Mouse (Mus musculus) liver (tissue): ENCODE data around the gene Ckm.

ENCODE experiments used
- DNase-seq: peaks from one replicate; pipeline ENCODE4 v3.0.0-alpha.2; 2020; ENCODE audit warnings: mixed read lengths

The Ckm gene

DNA sequence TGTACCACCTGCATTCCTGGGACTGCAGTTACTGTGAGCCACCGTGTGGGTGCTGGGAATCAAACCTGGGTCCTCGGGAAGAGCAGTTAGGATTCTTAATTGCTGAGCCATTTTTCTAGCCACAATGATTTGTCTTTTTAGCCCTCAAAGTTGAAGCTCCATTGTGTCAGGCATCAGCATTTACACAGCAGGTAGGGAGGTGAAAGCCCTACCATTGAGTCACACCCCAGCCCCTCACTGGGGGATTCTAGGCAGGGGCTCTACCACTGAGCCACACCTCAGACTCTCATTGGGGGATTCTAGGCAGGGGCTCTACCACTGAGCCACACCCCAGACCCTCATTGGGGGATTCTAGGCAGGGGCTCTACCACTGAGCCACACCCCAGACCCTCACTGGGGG lies 31.7 kb downstream of the Ckm start:
- no peak for DNase-seq

DNA sequence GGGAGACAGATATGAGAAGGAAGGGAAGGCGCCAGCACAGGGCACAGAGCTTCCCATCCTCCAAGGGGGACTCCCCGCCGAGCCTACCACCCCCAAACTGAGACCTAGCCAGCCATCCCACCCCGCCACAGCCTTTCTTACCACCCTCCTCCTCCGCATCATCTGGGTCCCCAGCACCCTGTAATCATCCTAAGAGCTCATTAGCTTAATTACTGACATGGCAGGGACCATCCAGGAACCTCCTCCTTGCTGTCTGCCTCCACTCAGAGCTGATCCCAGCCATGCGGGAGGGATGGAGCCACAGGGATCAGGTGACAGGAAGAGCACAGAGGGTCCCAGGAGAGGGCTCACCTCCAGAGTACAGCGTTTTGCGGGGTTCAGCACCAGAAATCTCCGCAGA lies 32.5 kb downstream of the Ckm start:
- DNase-seq: no peak

DNA sequence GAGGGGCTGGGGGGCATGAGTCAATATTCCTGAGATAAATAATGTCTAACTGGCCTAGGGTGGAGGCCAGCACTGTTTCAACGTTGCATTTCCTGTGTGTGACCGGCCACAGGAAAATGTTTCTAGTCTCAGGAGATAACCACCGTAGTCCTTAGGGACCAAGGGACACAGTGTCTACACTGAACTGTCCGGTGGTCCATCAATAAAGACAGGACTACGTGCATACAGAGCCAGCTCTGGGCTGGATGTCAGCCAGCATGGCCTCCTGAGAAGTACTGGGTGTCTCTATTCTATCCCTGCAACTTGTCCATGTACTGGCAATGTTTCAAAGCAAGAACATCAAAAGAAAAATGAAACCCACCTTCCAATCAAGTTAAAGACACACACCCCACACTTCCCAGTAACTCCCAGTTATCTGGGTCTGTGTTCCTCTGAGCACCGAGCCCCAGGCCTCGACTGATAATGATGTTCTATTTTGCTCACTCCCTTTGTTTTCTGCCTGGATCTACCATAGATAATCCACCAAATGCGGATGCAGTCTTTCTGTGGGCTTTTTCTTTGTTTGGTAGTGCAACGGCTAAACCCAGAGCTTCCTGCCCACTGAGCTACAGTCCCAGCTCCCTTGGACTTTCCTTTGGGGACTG lies 37.0 kb downstream of the Ckm start:
- no peak for DNase-seq

DNA sequence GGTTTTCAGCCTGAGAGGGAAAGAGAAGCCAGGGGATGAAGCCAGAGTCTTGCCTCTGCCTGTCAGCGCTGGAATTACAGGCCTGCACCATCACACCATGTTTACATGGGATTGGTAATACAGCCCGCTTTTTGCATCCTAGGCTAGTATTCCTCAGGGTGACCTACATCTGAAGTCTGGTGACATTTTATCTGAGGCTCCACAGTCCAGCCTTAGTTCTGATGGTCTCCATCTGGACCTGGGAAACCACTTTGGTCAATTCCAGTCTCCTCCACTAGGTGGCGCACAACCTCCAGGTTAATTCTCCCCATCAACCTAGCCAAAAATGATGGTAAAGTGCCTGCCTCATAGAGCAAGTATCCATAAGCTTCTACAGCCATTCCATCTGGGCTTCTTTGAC lies 38.8 kb downstream of the Ckm start:
- DNase-seq: peak; percentile 75

DNA sequence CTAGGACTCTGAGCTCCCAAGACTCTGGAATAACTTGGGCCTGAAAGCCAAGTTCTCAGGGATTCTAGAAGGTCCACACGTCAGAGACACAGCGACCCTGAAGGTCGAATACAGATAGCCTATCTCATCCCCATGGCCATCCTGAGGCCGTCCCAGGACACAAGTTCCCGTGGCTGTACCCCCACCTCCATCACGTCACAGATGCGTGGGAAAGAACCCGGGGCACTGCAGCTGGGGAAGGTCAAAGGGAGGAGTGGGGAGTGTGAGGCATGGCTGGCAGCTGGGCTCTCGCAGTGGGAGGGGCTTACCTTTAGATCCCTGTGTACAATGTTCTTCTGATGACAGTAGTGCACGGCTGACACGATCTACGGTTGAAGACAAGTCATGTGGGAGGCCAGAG lies 40.2 kb downstream of the Ckm start:
- no peak for DNase-seq

DNA sequence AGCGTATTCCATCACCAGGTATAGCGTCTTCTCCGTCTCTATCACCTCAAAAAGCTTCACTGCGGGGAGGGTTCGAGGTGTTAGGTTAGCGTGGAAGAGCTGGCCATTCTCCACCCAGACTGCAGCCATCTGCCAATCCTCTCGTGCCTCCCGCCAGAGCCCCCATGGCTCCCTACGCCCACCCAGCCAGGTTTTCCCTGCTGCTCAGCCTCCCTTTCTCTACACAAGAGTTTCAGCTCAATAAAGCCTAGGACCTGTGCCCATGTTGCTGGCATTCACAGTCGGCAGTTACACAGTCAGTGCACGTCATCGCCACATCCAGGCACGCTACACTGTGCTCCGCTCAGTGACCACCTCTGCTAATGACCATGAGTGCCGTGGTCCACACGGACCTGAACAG lies 43.1 kb downstream of the Ckm start:
- no peak for DNase-seq

DNA sequence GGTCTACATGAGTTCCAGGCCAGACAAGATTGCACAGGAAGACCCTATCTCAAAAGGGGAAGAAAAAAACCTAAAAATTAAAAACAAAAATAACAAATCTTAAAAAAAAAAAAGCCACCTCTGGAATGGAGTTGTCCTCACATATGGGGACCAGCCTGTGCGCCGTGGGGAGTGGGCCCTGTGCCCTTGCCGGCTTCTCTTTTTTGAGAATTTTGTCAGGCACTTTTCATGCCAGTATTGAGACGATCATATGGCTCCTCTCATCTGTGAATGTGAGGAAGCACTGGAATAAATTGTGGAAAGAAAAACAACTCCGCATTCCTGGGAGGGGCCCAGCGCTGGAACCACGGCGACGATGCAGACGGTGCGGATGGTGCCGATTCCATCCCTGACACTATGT lies 44.6 kb downstream of the Ckm start:
- no peak for DNase-seq

DNA sequence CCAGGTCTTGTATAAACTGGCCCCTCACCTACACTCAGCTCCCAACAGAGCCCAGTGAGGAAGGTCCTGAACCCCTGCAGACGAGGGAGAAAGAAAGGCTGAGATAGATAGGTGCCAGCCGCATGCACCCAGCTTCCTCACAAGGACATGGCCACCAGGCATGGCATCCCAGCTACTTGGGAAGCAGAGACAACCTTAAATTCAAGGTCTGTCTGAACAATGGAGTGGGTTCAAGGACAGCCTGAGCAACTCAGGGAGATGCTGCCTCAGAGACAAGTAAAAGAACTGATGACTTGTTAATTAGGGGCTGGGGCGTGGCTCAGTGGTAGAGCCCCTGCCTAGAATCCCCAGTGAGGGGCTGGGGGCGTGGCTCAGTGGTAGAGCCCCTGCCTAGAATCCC lies 50.6 kb downstream of the Ckm start:
- DNase-seq: no peak

DNA sequence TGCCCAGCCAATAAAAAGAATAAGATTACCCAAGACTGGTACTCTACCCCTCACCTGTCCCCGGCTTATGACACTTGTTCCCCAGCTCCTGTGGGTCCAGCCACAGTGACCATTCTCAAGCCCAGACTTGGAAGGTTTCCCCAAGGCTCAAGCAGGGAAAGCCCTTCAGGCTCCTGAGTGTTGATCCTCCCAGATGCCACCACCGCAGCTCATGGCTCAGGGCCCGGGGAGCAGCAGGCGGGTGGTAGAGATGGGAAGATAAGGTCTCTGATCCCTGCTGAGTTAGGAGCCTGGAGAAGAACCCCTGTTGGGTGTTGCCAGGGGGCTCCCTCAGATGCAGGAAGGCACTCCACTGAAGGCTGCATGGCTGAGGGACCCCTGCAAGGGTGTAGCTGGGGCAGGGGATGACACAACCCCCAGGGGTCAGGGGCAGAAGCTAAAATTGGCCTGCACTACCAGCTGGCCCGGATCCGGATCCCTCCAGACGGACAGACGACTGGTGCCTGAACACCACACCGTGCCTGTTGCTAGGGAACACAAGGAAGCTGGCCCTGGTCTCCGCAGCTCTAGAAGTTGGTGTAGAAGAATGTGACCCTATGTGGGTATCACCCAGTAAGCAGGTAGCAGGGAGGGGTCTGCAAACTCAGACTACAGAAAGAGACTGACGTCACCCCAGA lies 51.4 kb downstream of the Ckm start:
- no peak for DNase-seq

DNA sequence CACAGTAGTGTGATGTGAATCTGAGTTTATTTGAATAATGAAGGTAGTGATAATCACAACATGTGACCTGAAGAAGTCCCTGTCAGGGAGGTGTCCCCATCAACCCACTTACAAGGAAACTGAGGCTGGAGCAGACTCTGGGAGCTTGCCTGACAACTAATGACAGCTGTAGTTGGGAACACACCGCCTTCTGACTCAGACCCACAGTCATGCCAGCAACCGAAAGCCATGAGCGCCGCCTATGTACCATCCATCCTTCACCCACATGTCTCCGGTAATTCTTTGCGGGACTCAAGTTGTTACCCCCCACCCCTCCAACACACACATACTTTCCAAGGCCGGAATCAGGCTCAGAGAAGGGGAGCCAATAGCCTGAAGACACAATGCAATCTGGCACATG lies 52.1 kb downstream of the Ckm start:
- no peak for DNase-seq

DNA sequence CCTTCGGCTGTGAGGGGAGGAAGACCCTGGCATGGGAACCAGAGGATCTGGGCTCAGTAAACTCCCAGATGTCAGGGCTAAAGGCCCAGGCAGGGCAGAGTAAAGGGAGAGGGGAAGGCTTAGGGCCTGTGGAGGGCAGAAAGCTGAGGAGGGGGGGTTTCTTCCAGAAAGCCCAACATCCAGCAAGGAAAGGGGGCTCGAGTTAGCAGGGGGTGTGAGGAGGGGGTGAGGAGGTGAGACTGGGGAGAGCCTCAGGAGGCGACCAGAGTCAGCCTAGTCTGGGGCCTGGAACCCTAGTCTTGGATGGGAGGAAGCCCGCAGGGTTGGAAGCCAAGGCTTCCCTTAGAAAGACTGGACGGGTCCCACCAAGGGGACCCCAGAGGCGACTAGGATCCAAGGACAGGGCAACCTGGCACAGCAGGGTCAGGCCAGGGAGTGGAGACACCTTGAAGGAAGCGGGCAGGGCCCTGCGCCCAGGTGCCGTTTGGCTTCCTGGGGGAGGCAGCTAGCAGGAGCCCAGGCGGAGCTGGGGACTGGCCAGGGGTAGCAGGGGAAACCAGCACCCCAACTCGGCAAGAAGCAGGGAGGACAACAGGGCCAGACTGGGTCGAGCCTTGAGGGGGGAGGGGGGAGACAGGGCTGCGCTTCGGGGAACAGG lies 53.0 kb downstream of the Ckm start:
- DNase-seq: no peak

DNA sequence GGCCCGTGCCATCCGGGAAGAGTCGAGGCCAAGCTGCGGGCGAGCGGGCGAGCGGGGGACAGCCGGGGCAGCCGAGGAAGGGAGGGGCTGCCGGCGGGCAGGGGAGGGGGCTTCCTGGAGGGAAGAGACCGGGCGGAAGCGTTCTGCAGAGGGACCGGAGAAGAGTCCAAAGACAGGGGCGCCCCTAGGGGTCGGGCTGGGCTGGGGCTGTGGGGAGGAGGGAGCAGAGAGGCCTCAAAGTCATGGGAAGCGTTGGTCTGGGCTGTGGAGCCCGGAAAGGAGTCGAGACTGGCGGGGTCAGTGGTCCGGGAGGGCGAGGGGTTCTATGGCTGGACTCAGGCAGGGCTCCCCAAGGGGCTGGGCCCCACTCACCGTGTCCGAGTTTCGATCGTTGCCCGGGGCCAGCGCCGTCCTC lies 53.5 kb downstream of the Ckm start:
- peak; percentile 63 for DNase-seq

DNA sequence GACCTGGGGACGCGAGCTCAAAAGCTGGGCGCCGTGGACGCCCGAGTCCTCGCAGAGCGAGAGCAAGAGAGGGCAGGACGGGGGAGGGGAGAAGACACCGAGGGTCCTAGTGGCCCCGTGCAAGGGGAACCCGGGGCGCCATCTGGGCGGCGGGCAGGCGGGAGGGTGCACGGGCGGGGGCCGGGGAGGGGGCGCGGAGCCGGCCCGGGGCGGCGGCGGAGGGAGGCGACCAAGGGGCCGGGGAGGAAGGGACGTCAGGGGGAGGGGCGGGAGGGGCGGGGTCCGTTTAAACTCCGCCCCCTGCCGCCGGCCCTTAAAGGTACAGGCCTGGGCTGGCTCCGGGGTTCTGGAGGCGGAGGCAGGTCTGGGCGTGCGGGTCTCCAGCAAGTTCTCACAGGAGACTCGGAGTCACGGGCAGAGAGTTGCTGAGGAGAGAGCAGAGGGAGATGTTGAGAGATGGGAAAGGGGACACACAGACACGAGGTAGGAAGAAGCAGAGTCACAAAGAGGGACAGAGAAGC lies 54.1 kb downstream of the Ckm start, which contains the start of gene Mark4:
Mark4 (minus strand) TSS at position 231 of the 521 bp plus-strand sequence.
- peak; percentile 87 for DNase-seq

DNA sequence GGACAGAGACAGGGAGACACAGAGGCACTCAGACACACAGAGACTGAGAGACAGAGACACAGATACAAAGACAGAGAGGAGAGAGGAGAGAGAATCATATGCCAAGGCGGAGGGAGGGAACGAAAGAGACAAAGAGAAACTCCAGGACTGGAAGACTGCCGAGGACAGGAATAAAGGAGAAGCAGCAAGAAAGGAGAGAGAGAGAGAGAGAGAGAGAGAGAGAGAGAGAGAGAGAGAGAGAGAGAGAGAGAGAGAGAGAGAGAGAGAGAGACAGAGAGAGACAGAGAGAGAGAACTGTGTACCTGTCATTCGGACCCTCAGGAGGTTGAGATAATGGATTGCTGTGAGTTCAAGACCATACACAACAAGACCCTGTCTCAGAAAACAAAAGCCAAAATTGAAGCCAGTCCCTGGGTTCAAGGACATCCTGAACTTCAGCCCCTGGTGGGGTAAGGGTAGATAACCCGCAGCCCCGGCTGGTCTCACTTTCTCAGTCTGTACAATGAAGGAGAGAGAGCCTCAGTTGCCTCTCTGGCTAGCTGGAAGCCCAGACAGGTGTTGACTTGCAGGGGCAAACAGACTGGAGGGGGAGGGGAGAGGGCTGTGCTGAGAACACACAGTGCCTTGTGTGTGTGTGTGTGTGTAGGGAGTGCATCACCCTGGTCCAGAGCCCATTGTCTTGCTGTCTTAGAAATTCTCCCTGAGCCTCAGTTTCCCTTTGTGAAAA lies 54.7 kb downstream of the Ckm start:
- no peak for DNase-seq

DNA sequence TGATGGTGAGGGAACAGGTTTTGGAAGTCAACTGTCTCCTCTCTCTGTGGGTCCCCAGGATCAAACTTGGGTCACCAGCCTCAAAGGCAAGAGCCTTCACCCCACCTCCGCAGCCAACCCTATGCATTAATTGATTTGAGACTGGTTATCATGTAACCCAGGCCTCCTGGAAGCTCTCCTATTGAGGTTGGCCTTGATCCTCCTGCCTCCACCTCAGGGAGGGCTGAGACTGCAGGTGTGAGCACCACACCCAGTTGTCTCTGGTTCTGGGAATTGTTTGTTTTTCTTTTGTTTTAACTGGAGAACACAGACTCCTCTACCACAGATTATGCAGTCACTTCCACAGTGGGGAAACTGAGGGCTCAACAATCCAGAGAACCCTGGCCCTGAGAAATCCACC lies 55.9 kb downstream of the Ckm start:
- DNase-seq: no peak

DNA sequence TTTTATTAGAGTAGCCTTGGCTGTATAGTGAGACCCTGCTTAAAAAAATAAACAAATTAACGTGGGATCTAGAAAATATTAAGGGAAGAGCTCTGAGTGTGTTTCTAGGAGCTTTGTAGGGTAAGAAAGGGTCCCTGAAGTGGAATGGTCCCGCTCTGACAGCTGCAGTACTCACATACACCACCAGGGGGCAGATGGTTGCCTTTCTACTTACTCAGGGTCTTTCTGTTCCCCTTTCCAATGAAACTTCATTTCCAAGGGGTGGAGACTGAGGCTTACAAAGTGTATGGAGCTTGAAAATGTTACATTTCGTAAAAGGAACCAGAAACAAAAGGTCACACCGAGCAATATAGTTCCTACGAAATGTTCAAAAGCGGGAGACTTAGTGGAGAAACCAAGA lies 56.9 kb downstream of the Ckm start:
- peak; percentile 72 for DNase-seq

DNA sequence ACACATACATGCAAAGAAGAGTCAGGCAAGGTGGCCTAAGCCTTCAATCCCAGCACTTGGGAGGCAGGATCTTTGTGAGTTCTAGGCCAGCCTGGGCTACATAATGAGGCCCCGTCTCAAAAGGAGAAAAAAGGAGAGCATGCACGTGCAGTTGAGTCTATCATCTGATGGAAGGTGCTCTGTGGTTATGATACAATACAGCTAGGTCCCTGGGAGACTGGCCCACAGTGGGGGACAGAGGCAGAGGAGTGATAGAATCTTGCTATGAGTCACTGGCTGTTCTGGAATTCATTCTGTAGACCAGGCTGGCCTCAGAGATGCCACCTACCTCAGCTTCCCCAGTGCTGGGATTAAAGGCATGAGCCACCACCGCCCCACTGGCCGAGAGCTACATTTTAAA lies 57.9 kb downstream of the Ckm start:
- DNase-seq: no peak

DNA sequence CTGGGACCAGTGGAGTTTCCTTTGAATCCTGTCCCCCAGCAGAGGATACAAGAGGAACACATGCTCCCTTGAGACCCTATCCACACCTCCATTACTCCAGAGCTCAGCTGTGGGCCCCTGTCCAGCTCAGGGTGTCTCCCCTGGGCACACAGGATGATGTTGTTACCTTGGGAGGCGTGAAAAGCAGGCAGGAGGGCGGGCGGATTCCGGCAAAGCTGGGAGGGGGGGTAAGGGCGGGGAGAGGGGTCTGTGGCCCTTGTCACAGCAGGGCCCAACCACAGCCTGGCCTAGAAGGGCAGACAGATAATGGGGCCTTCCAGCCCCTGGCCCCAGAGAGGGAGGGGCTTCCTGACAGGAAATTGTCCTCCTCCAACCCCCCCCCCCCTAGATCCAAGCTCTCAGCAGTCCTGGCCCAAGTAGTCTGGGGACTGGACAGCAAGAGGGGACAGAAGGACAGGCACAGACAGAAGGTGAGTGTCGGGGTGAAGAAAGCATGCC lies 58.4 kb downstream of the Ckm start, which contains the start of gene Exoc3l2:
Exoc3l2 (plus strand) TSS at position 448 of the 498 bp plus-strand sequence.
- peak; percentile 46 for DNase-seq

DNA sequence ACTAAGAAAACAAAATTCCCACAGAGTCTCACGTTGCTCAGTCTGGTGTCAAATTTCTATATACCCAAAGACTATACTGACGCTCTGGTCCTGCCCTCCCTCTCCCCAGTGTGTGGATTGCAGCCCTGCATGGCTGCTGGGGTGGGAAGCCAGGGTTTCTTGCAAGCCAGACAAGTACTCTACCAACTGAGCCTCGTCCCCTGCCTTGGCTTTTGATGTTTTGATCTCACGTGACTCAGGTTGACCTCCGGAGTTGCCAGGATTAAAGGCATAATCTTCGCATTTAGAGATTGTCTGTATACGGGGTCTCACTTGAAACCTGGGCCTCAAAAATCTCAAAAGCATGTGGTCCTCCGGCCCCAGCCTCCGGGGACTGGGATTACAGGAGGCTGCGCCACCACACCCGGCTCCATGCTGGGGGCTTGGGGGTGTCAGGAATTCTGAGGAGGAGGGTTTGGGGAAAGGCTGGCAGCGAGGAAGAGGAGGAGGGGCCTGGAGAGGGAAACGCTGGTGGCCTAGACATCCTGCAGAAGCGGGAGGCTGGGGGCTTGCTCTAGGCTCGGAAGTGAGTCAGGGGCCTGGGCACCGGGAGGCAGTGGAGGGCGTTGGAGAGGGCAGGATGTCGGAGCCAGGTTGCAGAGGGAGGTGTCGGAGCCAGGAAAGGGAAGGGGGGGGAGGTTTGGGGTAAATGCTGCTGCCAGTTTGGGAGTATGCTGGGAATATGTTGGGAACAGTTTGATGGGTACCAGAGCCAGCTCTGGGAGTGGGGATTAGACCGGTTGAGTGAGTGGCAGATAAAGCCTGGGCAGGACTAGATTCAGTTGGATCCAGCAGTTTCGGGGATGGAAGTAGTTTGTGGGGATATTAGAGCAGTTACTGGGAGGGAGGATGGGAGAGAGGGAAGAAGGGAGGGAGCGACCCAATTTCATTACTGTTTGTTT lies 60.1 kb downstream of the Ckm start:
- no peak for DNase-seq

DNA sequence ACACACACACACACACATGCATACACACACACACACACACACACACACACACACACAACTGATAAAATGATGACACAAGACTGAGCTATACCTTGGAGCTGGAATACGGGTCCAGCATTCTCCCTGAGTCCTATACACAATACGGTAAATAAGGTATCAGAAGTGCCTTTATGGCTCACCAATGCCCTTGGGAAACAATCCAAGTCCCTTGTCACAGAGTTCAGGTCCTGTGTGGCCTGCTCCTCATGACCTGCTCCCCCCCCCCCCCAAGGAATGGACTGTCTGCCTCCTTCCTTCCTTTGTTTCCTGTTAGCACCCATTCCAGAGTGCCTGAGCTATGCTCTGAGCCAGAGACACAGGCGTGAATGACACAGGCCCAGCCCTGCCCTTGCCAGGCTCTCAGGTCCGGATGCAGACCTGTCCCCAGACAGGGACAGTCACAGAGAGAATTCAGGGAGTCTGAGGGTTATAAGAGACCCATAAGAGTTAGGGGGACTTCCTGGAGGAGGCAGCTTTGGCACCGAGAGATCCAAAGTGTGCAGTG lies 62.1 kb downstream of the Ckm start:
- no peak for DNase-seq

DNA sequence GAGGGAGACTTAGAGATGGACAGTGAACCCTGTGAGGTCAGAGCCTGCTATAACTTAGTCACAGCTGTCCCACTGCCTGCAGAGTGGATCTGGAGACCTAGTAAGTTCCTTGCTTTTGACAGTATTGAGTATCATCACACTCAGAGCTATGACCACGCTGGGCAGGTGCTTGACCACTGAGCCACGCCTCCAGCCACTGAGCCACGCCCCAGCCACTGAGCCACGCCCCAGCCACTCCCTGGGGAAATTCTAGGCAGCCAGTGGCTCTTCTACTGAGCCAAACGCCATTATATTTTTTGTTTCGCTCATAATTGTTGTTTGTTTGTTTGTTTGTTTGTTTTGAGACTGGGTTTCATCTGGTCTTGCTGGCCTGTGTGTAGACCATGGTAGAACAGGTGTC lies 63.1 kb downstream of the Ckm start:
- DNase-seq: peak; percentile 54

DNA sequence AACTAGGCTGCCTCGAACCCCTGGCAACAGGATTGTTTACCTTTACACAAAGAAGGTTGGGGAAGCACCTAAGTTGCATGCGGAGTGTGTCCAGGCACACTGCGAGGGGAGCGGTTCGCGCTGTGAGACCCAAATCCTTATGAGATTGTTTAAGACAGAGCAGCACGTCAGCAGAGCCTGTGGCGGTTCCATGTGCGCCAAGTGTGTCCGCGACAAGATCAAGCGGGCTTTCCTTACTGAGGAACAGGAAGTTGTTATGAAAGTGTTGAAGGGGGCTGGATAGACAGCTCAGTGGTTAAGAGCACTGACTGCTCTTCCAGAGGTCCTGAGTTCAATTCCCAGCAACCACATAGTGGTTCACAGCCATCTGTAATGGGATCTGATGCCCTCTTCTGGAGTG lies 63.7 kb downstream of the Ckm start:
- DNase-seq: no peak
